Mouse (Mus musculus): ENCODE data around the gene Gm49388.

GRCm38 (mm10) chr7:127808821-127809220 lies 23.4 kb downstream of the Gm49388 start:
- TF ChIP-seq POLR2A (IDR thresholded peaks at IDR 0.05; ENCODE audit: control insufficient read depth, low read depth, low read length) (no peak), CTCF (IDR thresholded peaks at IDR 0.05; ENCODE audit: control insufficient read depth, insufficient read depth, insufficient replicate concordance, low read depth, low read length) (no peak)

Data from testis, adult 2 months (tissue).